Mouse (Mus musculus): ENCODE results near the gene Olfr466.

The Olfr466 gene

GRCm38 (mm10) chr13:65149940-65150339 lies at the start of gene Olfr466:
TSS of gene Olfr466 (plus strand) at chr13:65150240.
- no peak for DNase-seq (ENCODE audit: low spot score)

DNA sequence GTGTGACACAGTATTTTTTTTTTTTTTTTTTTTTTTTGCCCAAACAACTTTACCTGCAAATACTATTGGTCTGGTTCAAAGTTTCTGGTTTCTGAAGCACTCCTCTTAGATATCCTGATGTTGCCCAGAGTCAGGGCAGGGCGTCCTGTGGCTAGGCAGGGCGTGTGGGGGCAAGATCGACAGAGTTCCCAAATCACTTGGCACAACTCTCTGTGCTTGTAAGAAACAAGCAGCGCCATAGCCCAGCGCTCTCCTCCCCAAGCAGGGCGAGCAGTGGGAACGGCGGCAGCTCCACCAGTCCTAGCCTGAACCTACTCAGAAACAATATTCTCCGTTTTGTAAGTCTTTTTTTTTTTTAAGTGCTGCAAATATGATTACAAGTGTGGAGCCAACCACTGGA lies 49.4 kb upstream of the Olfr466 start:
- no peak for DNase-seq (ENCODE audit: low spot score)

GRCm38 (mm10) chr13:65101232-65101631 lies 48.8 kb upstream of the Olfr466 start:
- DNase-seq (ENCODE audit: low spot score): no peak

- DNase-seq (ENCODE audit: low spot score): no peak
Measured at GRCm38 (mm10) chr13:65111961-65112360, 38.1 kb upstream of the Olfr466 start.

DNA sequence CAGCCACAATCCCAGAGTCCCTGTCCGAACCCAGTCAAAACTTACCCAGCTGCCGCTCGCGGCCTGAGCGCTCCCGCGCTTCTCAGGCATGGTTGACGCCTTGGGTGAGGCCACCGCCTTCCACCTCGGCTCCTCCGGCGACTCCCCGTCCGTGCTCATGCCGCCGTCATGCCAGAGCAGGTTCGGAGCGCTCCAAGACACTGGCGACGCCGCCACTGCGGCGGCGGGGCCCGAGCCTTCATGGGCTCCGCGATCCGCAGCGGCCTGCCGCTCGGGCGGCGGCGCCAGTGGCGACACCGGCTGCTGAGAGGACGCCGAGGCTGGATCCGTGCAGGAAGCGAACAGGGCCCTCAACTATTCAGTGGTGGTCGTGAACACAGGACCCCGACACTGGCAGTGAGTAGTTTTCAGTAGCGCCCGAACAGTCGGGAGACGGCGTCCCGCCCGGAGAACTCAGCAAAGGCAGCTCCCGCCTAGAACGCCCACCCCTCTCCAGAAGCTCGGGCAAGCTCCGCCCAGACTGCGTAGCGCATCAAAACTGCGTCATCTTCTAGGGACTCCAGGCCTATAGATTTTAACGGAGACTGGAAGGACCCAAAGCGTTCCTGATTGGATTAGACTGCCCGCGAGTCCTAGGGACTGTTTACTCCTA lies 37.5 kb upstream of the Olfr466 start, which contains the start of gene Mfsd14b:
Mfsd14b (minus strand) TSS at position 517 of the 652 bp plus-strand sequence.
- peak; percentile 86 for DNase-seq (ENCODE audit: low spot score)

GRCm38 (mm10) chr13:65113239-65113638 lies 36.8 kb upstream of the Olfr466 start:
- DNase-seq (ENCODE audit: low spot score): no peak

GRCm38 (mm10) chr13:65120984-65121383 lies 29.1 kb upstream of the Olfr466 start:
- no peak for DNase-seq (ENCODE audit: low spot score)

DNA sequence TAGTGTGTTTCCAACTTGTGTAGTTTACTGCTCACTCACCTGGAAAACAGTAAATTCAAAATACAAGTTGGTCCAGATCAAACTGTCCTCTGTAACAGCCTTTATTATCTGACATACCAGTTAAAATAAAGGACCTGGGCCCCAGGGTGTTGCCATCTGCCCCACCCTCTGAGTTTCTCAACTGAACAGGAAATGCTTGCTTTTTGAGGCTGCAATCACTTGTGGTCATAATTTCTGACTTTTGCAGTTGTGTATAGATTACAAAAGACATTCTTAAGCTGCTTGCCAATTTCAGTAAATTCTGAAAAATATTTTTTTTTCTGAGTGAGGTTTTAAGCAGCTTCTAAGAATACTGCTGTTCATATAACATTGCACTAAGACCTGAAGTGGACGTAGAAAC lies 27.9 kb upstream of the Olfr466 start:
- DNase-seq (ENCODE audit: low spot score): no peak

- DNase-seq (ENCODE audit: low spot score): no peak
Measured at GRCm38 (mm10) chr13:65127063-65127847, 22.8 kb upstream of the Olfr466 start.

- no peak for DNase-seq (ENCODE audit: low spot score)
Measured at GRCm38 (mm10) chr13:65137789-65138188, 12.3 kb upstream of the Olfr466 start, which contains the start of gene Olfr465-ps1. TSS of gene Olfr465-ps1 (plus strand) at chr13:65138089.

GRCm38 (mm10) chr13:65174102-65174501 lies 24.1 kb downstream of the Olfr466 start:
- DNase-seq (ENCODE audit: low spot score): no peak

DNA sequence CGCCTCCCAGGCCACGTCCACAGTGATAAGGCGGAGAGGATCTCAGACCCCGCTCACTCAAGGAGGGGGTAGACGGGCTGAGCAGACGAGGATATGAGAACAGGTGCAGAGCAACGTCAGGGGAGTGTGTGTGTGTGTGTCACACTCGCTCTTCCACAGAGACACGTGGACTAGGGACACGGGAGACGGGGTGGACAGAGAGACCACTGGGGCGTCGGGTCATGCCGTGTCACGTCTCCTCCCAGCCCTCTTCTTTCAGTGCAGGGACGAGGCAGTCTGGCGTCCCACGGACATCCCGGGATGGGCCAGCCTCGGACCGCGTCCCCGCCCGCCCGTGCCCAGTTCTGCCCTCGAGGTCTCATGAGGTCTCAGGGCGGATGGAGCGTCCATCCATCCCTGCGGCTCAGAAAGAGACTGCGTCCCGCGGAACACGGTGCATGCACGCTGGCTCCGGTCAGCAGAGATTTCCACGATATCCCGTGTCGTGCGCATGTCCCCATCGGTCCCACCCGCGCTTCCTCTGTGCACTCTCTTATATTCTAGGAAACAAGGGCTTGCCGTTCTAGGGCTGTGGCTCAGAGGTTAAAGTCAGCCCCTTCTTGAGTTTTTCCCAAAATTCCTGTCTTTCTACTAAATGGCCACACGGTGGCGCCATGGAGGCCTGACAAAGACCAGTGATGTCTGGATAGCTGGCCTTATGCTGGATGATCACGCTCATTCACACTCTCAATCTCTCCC lies 25.9 kb downstream of the Olfr466 start:
- peak; percentile 25 for DNase-seq (ENCODE audit: low spot score)

DNA sequence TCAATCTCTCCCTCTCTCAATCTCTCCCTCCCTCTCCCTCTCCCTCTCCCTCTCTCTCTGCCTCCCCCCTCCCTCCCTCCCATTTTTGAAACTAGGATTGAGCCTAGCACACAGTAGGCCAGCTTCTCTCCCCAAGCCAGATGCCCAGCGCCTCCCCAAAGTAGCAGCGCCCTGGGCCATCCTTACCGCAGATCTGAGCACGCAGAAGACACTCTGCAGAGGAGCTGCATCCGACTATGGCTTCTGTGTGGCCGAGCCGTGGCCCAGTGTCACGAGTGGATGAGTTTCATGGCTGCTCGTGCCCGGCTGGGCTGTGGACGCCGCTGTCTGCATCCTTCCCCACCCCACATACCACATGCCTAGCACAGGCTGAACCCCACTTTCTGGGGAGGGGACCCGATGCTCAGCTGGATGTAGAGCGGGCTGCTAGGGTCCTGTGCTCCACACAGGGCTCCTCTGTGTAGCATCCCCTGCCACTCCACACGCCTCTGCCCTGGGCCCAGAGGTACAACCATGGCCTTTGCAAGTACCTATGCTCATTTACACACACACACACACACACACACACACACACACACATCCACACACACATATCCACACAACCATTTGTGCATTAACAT lies 26.5 kb downstream of the Olfr466 start:
- no peak for DNase-seq (ENCODE audit: low spot score)

DNA sequence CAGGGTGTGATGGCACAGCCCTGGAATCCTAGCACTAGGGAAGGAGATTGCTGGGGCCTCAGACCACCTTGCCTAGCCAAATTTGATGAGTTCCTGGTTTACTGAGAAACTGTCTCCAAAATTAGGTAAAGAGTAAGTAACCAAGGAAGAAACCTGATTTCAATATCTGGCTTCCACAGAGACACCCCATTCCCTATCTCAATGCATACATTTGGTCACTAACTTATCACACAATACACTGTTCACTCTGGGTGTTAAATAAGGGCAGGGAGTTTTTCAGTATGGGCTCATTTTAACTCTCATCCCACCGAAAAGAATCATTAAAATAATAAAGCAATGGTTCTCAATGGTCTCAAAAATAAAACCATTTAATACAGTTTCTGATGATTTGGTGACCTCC lies 50.6 kb downstream of the Olfr466 start:
- no peak for DNase-seq (ENCODE audit: low spot score)

Data from ovary, postnatal 36 days (tissue).